Mouse (Mus musculus): ENCODE measurements around the gene 1700021F07Rik.

1700021F07Rik gene

DNA sequence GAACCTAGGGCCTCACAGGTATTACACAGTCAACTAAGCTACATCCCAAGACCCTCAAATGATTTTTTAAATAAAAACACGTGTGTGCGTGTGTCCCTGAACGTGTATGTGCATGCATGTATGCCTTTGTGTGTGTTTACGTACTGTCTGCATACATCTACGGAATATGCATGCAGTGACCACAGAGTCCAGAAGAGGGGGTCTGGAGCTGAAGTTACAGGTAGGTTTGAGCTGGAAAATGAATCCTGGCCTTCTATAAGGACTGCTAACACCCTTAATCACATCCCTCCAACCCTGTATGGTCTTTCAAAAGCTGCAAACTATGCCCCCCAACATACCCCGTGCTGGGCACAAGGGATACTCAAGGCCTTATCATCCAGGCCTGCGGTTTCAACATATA, 41.0 kb downstream of the 1700021F07Rik start:
- DNase-seq (ENCODE audit: low spot score in 2 of 2): no peak

DNA sequence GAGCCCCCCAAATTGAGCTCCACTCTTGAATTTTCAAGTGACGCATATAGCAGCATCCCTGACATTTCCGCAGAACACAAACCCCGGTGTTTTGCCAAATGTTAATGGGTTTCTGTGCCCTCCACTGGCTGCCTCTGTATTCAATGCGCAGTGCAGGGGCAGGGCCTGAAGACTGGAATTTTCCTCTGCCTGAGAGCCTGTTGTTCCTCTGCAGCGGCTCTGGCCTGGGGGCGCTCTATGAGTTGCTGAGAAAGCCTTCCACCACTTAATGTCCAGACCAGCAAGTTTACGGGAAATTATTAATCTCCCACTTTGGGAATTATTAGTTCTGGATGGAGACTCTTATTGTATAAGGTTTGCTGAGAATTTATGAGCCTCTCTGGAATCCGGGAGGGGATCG, 41.8 kb downstream of the 1700021F07Rik start:
- DNase-seq (ENCODE audit: low spot score in 2 of 2): no peak

Measured in natural killer cell, adult 2 months (primary cell).